13 mouse cellular contexts compared by ENCODE assay signal in the genomic region with DNA sequence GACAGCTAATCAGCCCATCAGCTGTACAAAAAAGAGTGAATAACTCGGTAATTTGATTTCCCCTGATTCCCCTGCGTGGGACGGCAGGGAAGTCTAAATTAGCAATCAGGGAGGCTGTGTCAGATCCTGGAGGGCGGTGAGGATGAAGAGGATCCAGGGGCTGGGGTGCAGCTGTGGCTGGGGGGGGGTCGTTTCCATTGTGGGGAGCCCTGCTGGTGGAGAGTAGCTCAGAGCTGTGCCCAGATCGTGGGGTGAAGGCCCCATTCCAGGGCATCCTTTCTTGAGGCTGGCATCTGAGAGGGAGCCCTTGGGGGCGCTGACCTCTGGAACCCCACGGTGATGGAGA.
DNase-seq lines count a peak whose midpoint lies in the region; ATAC-seq lines count a peak whose summit lies in the region.
"Had no signal": no experiment of that assay in that cellular context is flagged by ENCODE, and none has a peak within 500 bp of the region (broad histone marks: within the 10 kb centered on the region; RNA-seq: fewer than 3 reads in every experiment).

No protein-coding gene starts in this region.

- 20% methylated on average over 8 of the region's 8 CpGs for WGBS in forebrain, embryonic 10.5 days
- 23% methylated on average over 8 of the region's 8 CpGs for WGBS in hindbrain, embryonic 13.5 days
- WGBS in midbrain, embryonic 16.5 days = 24% methylated on average over 8 of the region's 8 CpGs
- WGBS in heart, embryonic 11.5 days (ENCODE audit: insufficient replicate concordance) = 29% methylated on average over 8 of the region's 8 CpGs
- 32% methylated on average over 8 of the region's 8 CpGs for WGBS in liver, embryonic 11.5 days

- H3K4me3 ChIP-seq in forebrain, embryonic 10.5 days = peak overlapping the region; percentile 37
- no peak overlapping the region for H3K4me3 ChIP-seq in hindbrain, embryonic 13.5 days
- H3K4me3 ChIP-seq in midbrain, embryonic 16.5 days (ENCODE audit: low read depth, low read length) = no peak overlapping the region; the same call in 1 of the 2 replicates
- H3K4me3 ChIP-seq in heart, embryonic 11.5 days (ENCODE audit: low read depth, low read length) = no peak overlapping the region
- no peak overlapping the region for H3K4me3 ChIP-seq in liver, embryonic 11.5 days (ENCODE audit: low read depth, low read length)
- H3K4me3 ChIP-seq: erythroblast, embryonic 14.5 days; limb, embryonic 12.5 days; myocyte had no signal

- ATAC-seq in frontal cortex, adult (ENCODE audit: low TSS enrichment) = peak; percentile 8; the same call in 1 of the 2 replicates
- ATAC-seq in hindbrain, embryonic 13.5 days (ENCODE audit: low FRiP score) = peak; percentile 60
- peak; percentile 57 for ATAC-seq in midbrain, embryonic 16.5 days
- ATAC-seq in heart, embryonic 11.5 days (replicated peaks; ENCODE audit: insufficient number of reproducible peaks, low FRiP score, low TSS enrichment) = no peak
- no peak for ATAC-seq in liver, embryonic 11.5 days (replicated peaks; ENCODE audit: low FRiP score)
- ATAC-seq: Patski had no signal

- peaks cover 16% of the 10 kb centered on the region for H3K4me1 ChIP-seq in forebrain, embryonic 10.5 days
- peaks cover 34% of the 10 kb centered on the region for H3K4me1 ChIP-seq in hindbrain, embryonic 13.5 days (replicated peaks)
- H3K4me1 ChIP-seq in midbrain, embryonic 16.5 days (ENCODE audit: control insufficient read depth, insufficient read depth, low read length) = peaks cover 8% of the 10 kb centered on the region
- no peaks in the 10 kb centered on the region for H3K4me1 ChIP-seq in heart, embryonic 11.5 days (ENCODE audit: control insufficient read depth, insufficient read depth, low read length)
- H3K4me1 ChIP-seq in liver, embryonic 11.5 days (replicated peaks; ENCODE audit: control insufficient read depth, insufficient read depth, low read length) = no peaks in the 10 kb centered on the region
- H3K4me1 ChIP-seq: limb, embryonic 12.5 days had no signal

- H3K36me3 ChIP-seq in forebrain, embryonic 10.5 days (replicated peaks) = no peaks in the 10 kb centered on the region
- H3K36me3 ChIP-seq in hindbrain, embryonic 13.5 days = no peaks in the 10 kb centered on the region
- no peaks in the 10 kb centered on the region for H3K36me3 ChIP-seq in midbrain, embryonic 16.5 days (ENCODE audit: control insufficient read depth, insufficient read depth, low read length)
- H3K36me3 ChIP-seq in heart, embryonic 11.5 days (ENCODE audit: control insufficient read depth, insufficient read depth, low read length) = no peaks in the 10 kb centered on the region
- H3K36me3 ChIP-seq in liver, embryonic 11.5 days (ENCODE audit: control insufficient read depth, insufficient read depth, low read length) = no peaks in the 10 kb centered on the region
- H3K36me3 ChIP-seq: limb, embryonic 12.5 days had no signal

- no peak for DNase-seq in frontal cortex, postnatal 36 days (ENCODE audit: low spot score in 2 of 2)
- no peak for DNase-seq in forebrain, embryonic 10.5 days (ENCODE audit: extremely low spot score, low spot score)
- no peak for DNase-seq in kidney, adult 9 months
- DNase-seq in liver, embryonic 11.5 days (ENCODE audit: low spot score) = no peak
- DNase-seq: lung, adult 2 months had no signal

- no peaks in the 10 kb centered on the region for H3K9me3 ChIP-seq in forebrain, embryonic 10.5 days
- H3K9me3 ChIP-seq in hindbrain, embryonic 13.5 days = no peaks in the 10 kb centered on the region
- no peaks in the 10 kb centered on the region for H3K9me3 ChIP-seq in midbrain, embryonic 16.5 days (replicated peaks; ENCODE audit: control insufficient read depth, low read length, poor library complexity, severe bottlenecking)
- no peaks in the 10 kb centered on the region for H3K9me3 ChIP-seq in heart, embryonic 11.5 days (replicated peaks; ENCODE audit: control insufficient read depth, low read length)
- no peaks in the 10 kb centered on the region for H3K9me3 ChIP-seq in liver, embryonic 11.5 days (ENCODE audit: control insufficient read depth, low read length)
- H3K9me3 ChIP-seq: limb, embryonic 12.5 days had no signal

- H3K27me3 ChIP-seq in forebrain, embryonic 10.5 days (ENCODE audit: poor library complexity, severe bottlenecking) = peaks cover 71% of the 10 kb centered on the region
- peaks cover 39% of the 10 kb centered on the region for H3K27me3 ChIP-seq in hindbrain, embryonic 13.5 days
- no peaks in the 10 kb centered on the region for H3K27me3 ChIP-seq in midbrain, embryonic 16.5 days (ENCODE audit: control insufficient read depth, insufficient read depth, low read depth, low read length)
- peaks cover 5% of the 10 kb centered on the region for H3K27me3 ChIP-seq in heart, embryonic 11.5 days (ENCODE audit: control insufficient read depth, insufficient read depth, low read length)
- no peaks in the 10 kb centered on the region for H3K27me3 ChIP-seq in liver, embryonic 11.5 days (replicated peaks; ENCODE audit: control insufficient read depth, insufficient read depth, low read length)

- no peak overlapping the region for H3K27ac ChIP-seq in forebrain, embryonic 10.5 days
- peak overlapping the region; percentile 69 for H3K27ac ChIP-seq in hindbrain, embryonic 13.5 days
- no peak overlapping the region; the same call in 1 of the 2 replicates for H3K27ac ChIP-seq in midbrain, embryonic 16.5 days (ENCODE audit: low read length)
- H3K27ac ChIP-seq in heart, embryonic 11.5 days (ENCODE audit: low read depth, low read length) = no peak overlapping the region
- no peak overlapping the region for H3K27ac ChIP-seq in liver, embryonic 11.5 days (ENCODE audit: low read depth, low read length)
- H3K27ac ChIP-seq: limb, embryonic 12.5 days had no signal

- H3K4me2 ChIP-seq in hindbrain, embryonic 13.5 days = peak overlapping the region; percentile 41
- H3K4me2 ChIP-seq in midbrain, embryonic 16.5 days (ENCODE audit: low read length) = peak overlapping the region; percentile 49
- H3K4me2 ChIP-seq in heart, embryonic 11.5 days = no peak overlapping the region
- no peak overlapping the region for H3K4me2 ChIP-seq in liver, embryonic 11.5 days

- H3K9ac ChIP-seq in hindbrain, embryonic 13.5 days = peak overlapping the region; percentile 57; the same call in 1 of the 2 replicates
- H3K9ac ChIP-seq in midbrain, embryonic 16.5 days (ENCODE audit: low read depth, low read length) = 0 out of 2 replicates have a peak overlapping the region, but pooled peaks have one; percentile 27
- H3K9ac ChIP-seq in heart, embryonic 11.5 days (ENCODE audit: low read depth, low read length) = no peak overlapping the region
- H3K9ac ChIP-seq in liver, embryonic 11.5 days (ENCODE audit: low read depth, low read length) = no peak overlapping the region
- H3K9ac ChIP-seq: limb, embryonic 12.5 days had no signal

Comparison
In these comparisons a context has a peak if more than half of its experiments do, and no peak if none do; other contexts are left out.
1. ATAC-seq: peak in frontal cortex, adult (single experiment), hindbrain, embryonic 13.5 days (single experiment) and midbrain, embryonic 16.5 days (single experiment); none in heart, embryonic 11.5 days (single experiment) and liver, embryonic 11.5 days (single experiment).
2. H3K4me2 ChIP-seq: peak in hindbrain, embryonic 13.5 days (single experiment) and midbrain, embryonic 16.5 days (single experiment); none in heart, embryonic 11.5 days (single experiment) and liver, embryonic 11.5 days (single experiment).
3. H3K9ac ChIP-seq: peak in hindbrain, embryonic 13.5 days (single experiment) and midbrain, embryonic 16.5 days (single experiment); none in heart, embryonic 11.5 days (single experiment) and liver, embryonic 11.5 days (single experiment).